Mouse (Mus musculus): ENCODE measurements around the gene Plxnc1. TPM values are rescaled to one million over a fixed set of nuclear protein-coding genes. Genes with fewer than 3 reads are reported as not detected.

Gene Plxnc1
- total RNA-seq, 2 experiments from 2014 or later = 13.4 to 14.1 TPM

DNA sequence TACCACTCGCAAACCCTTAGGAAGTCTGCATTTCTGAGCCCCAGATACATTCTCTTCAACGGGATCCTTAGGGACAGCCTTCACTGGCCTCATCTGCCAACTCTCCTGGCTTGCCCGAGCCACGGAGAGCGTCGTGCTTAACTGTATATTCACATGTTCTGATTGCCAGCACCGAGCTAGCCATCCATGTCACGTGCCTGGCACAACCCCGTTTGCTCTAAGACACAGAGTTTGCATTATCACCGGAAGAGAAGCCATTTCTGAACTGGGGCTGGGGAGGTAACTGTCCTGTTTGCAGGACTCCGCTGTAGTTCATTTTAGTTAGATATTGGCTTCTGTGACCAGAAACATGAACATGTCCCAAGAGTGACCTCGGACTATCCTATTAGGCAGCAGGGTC lies 21.8 kb downstream of the Plxnc1 start:
- no peak for ATAC-seq (replicated peaks; ENCODE audit: poor library complexity, severe bottlenecking)

DNA sequence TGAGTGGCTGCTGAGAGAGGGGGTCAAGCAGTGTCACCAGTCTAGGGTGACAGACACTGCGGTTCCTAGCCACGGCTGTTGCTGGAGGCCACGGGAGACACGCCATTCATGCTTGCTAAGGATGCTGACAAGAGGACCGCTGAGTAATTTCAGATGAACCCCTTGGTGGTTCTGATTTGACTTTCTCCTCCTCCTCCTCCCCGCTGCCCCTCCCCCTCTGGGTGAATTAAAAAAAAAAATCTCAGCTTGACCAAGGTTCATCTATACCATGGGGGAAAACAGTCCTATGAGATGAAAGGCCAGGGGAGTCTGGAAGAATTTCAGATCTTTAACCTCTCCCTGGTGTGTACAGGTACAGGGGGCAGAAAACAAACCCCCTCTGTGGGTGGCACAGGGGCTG lies 22.9 kb downstream of the Plxnc1 start:
- ATAC-seq (replicated peaks; ENCODE audit: poor library complexity, severe bottlenecking) = no peak

GRCm38 (mm10) chr10:94920526-94920925 lies 24.1 kb downstream of the Plxnc1 start:
- no peak for ATAC-seq (replicated peaks; ENCODE audit: poor library complexity, severe bottlenecking)

DNA sequence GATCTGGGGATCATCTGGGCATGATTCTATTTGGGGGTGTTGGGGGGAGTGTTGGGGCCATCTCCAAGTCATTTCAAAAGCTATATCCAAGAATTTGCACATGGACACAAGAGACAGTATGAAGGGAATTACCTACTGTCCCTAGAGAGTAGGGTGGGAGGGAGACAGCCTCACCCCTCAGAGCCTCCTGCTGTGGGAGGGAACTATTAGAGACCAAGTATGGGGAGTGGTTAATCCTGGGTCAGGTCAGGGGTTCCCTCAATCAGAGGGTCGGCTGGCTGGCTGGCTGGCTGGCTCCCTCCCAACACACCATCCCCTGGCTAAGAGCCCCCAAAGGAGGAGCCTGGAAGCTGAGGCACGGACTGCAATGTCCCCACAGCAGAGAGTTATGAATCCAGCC lies 24.7 kb downstream of the Plxnc1 start:
- no peak for ATAC-seq (replicated peaks; ENCODE audit: poor library complexity, severe bottlenecking)

DNA sequence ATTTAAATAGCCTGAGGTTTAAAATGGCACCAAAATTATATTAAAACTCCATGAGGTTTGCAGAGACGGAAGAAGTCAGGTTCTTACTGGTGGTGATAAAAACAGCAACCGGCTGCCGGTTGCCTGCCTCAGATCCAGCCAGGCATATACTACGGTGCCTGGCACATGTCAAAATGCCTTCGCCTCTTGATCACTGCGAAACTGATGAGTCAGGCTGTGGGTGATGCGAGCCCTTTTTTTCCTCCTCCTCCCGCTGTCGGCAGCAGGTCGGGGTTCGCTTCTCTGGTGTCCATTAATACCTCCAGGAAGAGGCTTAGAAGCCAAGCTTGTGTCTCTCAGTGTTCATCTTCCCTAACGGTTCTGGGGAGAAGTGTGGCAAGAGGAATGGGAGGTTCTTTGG lies 25.1 kb downstream of the Plxnc1 start:
- ATAC-seq (replicated peaks; ENCODE audit: poor library complexity, severe bottlenecking) = peak; percentile 47

- ATAC-seq (replicated peaks; ENCODE audit: poor library complexity, severe bottlenecking) = no peak
Observed at GRCm38 (mm10) chr10:94918618-94919017, 26.0 kb downstream of the Plxnc1 start.

GRCm38 (mm10) chr10:94917990-94918389 lies 26.6 kb downstream of the Plxnc1 start:
- peak; percentile 36 for ATAC-seq (replicated peaks; ENCODE audit: poor library complexity, severe bottlenecking)

- peak; percentile 10; the same call in 1 of the 2 replicates for ATAC-seq (replicated peaks; ENCODE audit: poor library complexity, severe bottlenecking)
Observed at GRCm38 (mm10) chr10:94917354-94917753, 27.3 kb downstream of the Plxnc1 start.

GRCm38 (mm10) chr10:94916610-94917009 lies 28.0 kb downstream of the Plxnc1 start:
- ATAC-seq (replicated peaks; ENCODE audit: poor library complexity, severe bottlenecking) = no peak

DNA sequence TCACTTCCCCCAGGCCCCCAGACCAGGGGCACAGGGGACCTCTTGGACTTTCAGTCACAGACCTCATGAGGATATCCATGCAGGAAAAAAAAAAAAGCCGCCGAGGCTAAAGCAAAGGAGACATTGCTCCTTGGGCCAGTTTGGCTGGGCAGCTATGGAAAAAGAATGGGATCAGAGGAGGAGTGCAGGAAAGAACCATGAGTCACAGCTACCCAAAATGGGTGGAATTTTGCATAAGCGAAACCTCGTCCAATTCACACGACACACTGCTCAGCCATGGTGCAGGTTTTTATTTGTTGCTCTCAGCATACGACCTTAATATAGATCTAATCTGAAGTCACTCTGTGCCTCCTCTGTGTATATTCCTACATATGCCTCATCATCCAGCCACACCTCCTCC lies 28.9 kb downstream of the Plxnc1 start:
- no peak for ATAC-seq (replicated peaks; ENCODE audit: poor library complexity, severe bottlenecking)

DNA sequence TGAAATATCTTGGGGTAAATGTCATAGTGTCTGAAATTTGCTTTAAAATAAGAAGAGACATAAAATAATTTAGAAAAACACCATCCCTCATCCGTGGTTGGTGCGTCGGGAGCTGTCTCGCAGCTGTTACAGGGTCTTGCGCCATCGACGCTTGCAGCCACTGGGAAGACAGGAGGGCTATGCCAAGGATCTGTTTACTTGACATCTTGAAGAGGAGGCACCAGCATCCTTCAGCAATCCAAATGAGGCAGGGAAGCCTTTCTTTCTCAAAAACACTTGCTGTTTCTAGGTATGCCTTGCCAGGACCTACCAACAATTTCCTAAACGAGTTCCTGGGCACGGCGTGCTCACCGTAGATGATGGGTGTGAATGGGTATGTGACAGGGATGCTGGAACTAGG lies 30.6 kb downstream of the Plxnc1 start:
- 0 out of 2 replicates have a peak, but pooled peaks have one; percentile 13 for ATAC-seq (replicated peaks; ENCODE audit: poor library complexity, severe bottlenecking)

GRCm38 (mm10) chr10:94913336-94913739 lies 31.3 kb downstream of the Plxnc1 start:
- peak; percentile 43 for ATAC-seq (replicated peaks; ENCODE audit: poor library complexity, severe bottlenecking)

DNA sequence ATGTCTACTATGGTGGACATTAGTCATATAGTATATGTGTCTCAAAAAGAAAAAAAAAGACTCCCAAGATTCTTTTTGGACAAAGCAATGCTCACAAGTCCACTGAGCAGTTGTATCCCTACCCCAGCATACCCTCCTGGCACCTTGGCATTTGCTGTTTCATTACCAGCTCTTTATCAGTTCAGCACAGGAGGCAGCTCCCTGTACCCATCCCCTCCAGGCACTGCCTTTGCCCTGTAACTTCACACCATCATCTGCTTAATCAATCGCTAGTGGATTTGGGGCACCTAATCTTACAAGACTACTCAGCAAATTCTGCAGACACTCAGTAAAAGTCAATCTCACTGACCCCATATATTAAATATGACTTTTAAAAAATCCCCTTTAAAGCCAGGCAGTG lies 32.1 kb downstream of the Plxnc1 start:
- no peak for ATAC-seq (replicated peaks; ENCODE audit: poor library complexity, severe bottlenecking)

DNA sequence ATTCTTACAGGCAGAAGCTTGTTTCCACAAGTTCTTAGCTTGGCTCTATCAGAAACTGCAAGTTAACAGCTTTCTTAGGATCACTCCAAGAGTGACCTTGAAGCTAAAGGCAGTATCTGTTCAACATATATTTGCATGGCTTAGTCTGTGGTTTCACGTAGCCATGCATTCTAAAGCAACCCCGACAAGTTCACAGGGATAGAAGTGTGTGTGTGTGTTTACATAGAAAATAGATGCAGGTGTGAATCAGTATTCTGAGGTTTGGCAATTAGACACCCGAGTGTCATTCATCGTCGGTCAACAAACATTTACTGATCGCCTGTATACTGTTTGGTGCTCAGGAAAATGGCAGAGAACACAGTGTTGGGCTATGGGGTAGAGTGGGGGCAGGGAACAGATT lies 33.5 kb downstream of the Plxnc1 start:
- ATAC-seq (replicated peaks; ENCODE audit: poor library complexity, severe bottlenecking) = no peak

- no peak for ATAC-seq (replicated peaks; ENCODE audit: poor library complexity, severe bottlenecking)
Observed at GRCm38 (mm10) chr10:94910570-94910969, 34.1 kb downstream of the Plxnc1 start.

DNA sequence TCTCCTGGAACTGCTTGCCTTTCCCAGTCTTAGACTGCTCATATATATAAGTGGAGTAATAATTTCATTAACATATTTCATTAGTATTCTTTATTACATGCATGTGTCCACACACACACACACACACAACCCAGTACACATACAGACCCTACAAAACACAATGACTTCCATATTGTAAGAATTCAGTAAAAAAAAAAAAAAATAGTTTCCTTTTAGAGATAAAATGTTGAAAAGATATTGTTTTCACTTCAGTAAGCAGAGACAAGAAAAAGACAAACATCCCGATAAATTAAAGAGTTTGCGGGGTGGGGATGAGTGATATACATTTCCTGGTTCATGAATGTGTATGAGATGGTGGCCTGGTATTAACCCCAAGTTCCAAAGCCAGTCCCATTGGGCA lies 34.8 kb downstream of the Plxnc1 start:
- ATAC-seq (replicated peaks; ENCODE audit: poor library complexity, severe bottlenecking) = no peak

- peak; percentile 80 for ATAC-seq (replicated peaks; ENCODE audit: poor library complexity, severe bottlenecking)
Observed at GRCm38 (mm10) chr10:94908976-94909717, 35.5 kb downstream of the Plxnc1 start.

- no peak for ATAC-seq (replicated peaks; ENCODE audit: poor library complexity, severe bottlenecking)
Observed at GRCm38 (mm10) chr10:94905689-94906473, 38.8 kb downstream of the Plxnc1 start.

GRCm38 (mm10) chr10:94905219-94905618 lies 39.4 kb downstream of the Plxnc1 start:
- no peak for ATAC-seq (replicated peaks; ENCODE audit: poor library complexity, severe bottlenecking)

- ATAC-seq (replicated peaks; ENCODE audit: poor library complexity, severe bottlenecking) = peak; percentile 37; the same call in 1 of the 2 replicates
Observed at GRCm38 (mm10) chr10:94896950-94897349, 47.7 kb downstream of the Plxnc1 start.

DNA sequence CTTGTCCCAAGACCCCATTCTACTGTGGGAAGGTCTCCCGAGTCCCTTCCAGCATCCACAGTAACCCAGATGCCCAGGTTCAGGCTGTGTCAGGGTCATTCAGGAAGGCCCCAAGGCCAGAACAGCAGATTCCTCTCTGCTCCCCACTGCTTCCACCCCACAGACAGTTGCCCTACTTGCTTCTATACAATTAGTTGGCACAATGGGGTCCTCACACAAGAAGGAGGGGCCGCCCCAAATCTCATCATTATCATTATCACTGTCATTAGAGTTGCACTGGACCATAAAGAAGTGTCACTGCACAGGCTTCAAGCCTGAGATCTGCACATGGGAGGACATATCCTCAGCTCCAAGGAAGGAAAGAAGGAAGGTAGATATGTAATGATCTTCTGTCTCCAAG lies 48.3 kb downstream of the Plxnc1 start:
- ATAC-seq (replicated peaks; ENCODE audit: poor library complexity, severe bottlenecking) = no peak

DNA sequence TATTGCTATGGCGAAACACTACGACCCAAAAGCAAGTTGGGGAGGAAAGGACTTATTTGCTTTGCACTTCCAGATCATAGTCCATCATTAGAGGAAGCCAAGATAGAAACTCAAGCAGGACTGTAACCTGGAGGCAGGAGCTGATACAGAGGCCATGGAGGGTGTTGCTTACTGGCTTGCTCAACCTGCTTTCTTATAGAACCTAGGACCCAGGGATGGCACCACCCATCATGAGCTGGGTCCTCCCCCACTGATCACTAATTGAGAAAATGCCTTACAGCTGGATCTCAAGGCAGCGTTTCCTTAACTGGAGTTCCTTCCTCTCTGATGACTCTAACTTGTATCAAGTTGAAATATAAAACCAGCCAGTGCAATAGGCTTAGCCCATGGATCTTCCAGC lies 48.8 kb downstream of the Plxnc1 start:
- ATAC-seq (replicated peaks; ENCODE audit: poor library complexity, severe bottlenecking) = no peak
